Mouse (Mus musculus): Measurements from ENCODE around the gene Zbtb17. TPM values are rescaled to one million over a fixed set of nuclear protein-coding genes. Genes with fewer than 3 reads are reported as not detected.

The Zbtb17 gene
- polyA plus RNA-seq, 1 experiment from 2014 or later = 36.4 TPM

GRCm38 (mm10) chr4:141512145-141512544 is 67.7 kb downstream of the Zbtb17 start:
- Histone ChIP-seq H3K9me3 (no peaks in the 10 kb centered on the region), H3K4me1 (peaks cover 33% of the 10 kb centered on the region), H3K36me3 (peaks cover 16% of the 10 kb centered on the region; the same call in 1 of the 2 replicates), H3K27ac (no peak overlapping the region), H3K9ac (no peak overlapping the region), H3K4me3 (no peak overlapping the region), H3K4me2 (no peak overlapping the region), H3K27me3 (no peaks in the 10 kb centered on the region)
- ATAC-seq (ENCODE audit: borderline replicate concordance, extremely low read depth, low FRiP score, low TSS enrichment) = no peak
- WGBS = 77% methylated on average over 6 of the region's 6 CpGs

GRCm38 (mm10) chr4:141514179-141514641 is 69.8 kb downstream of the Zbtb17 start:
- 22% methylated on average over 12 of the region's 12 CpGs for WGBS
- peak; percentile 90 for ATAC-seq (ENCODE audit: borderline replicate concordance, extremely low read depth, low FRiP score, low TSS enrichment)
- no peaks in the 10 kb centered on the region for H3K9me3 ChIP-seq
- H3K27me3 ChIP-seq = no peaks in the 10 kb centered on the region
- H3K9ac ChIP-seq = 0 out of 2 replicates have a peak overlapping the region, but pooled peaks have one; percentile 1
- H3K4me3 ChIP-seq = no peak overlapping the region
- H3K27ac ChIP-seq = peak overlapping the region; percentile 71
- peaks cover 25% of the 10 kb centered on the region for H3K4me1 ChIP-seq
- no peak overlapping the region for H3K4me2 ChIP-seq
- H3K36me3 ChIP-seq = peaks cover 20% of the 10 kb centered on the region; the same call in 1 of the 2 replicates

Other genes with a start within 250 kb of the Zbtb17 start
- 5.9 and 6.0 TPM in 2 replicates for gene Rsg1, start 230.7 kb upstream of the Zbtb17 start, polyA plus RNA-seq (2015; fragmentation: Nextera tagmentation; extraction: Ambion mirVana)
- 19.2 and 20.5 TPM in 2 replicates for gene Arhgef19, start 205.2 kb upstream of the Zbtb17 start, polyA plus RNA-seq (2015; fragmentation: Nextera tagmentation; extraction: Ambion mirVana)
- 10.8 and 11.0 TPM in 2 replicates for gene Epha2, start 143.4 kb upstream of the Zbtb17 start, polyA plus RNA-seq (2015; fragmentation: Nextera tagmentation; extraction: Ambion mirVana)
- 3.1 and 3.6 TPM in 2 replicates for gene Fam131c, start 76.4 kb upstream of the Zbtb17 start, polyA plus RNA-seq (2015; fragmentation: Nextera tagmentation; extraction: Ambion mirVana)
- 0.19 and 0.54 TPM in 2 replicates for gene Clcnka, start 45.9 kb upstream of the Zbtb17 start, polyA plus RNA-seq (2015; fragmentation: Nextera tagmentation; extraction: Ambion mirVana)
- 0.16 TPM in 1 of 2 replicates, not detected in the other for gene Clcnkb, start 28.6 kb upstream of the Zbtb17 start, polyA plus RNA-seq (2015; fragmentation: Nextera tagmentation; extraction: Ambion mirVana)
- gene Hspb7, start 23.9 kb upstream of the Zbtb17 start, polyA plus RNA-seq (2015; fragmentation: Nextera tagmentation; extraction: Ambion mirVana) = 3.2 and 4.8 TPM in 2 replicates
- gene Srarp, start 8.5 kb upstream of the Zbtb17 start, polyA plus RNA-seq (2015; fragmentation: Nextera tagmentation; extraction: Ambion mirVana) = not detected in 2 replicates
- 9.1 and 10.3 TPM in 2 replicates for gene Spen, start 93.9 kb downstream of the Zbtb17 start, polyA plus RNA-seq (2015; fragmentation: Nextera tagmentation; extraction: Ambion mirVana)
- gene Fblim1, start 161.4 kb downstream of the Zbtb17 start, polyA plus RNA-seq (2015; fragmentation: Nextera tagmentation; extraction: Ambion mirVana) = 73.5 TPM in 2 replicates
- 0.49 and 0.58 TPM in 2 replicates for gene Tmem82, start 174.0 kb downstream of the Zbtb17 start, polyA plus RNA-seq (2015; fragmentation: Nextera tagmentation; extraction: Ambion mirVana)
- gene Slc25a34, start 179.2 kb downstream of the Zbtb17 start, polyA plus RNA-seq (2015; fragmentation: Nextera tagmentation; extraction: Ambion mirVana) = 0.05 and 0.09 TPM in 2 replicates
- gene Plekhm2, start 220.2 kb downstream of the Zbtb17 start, polyA plus RNA-seq (2015; fragmentation: Nextera tagmentation; extraction: Ambion mirVana) = 5.5 and 6.2 TPM in 2 replicates
- gene Rsc1a1, start 240.9 kb downstream of the Zbtb17 start, polyA plus RNA-seq (2015; fragmentation: Nextera tagmentation; extraction: Ambion mirVana) = not detected in 2 replicates